Comparison of ENCODE assay signal across 10 mouse cellular contexts in genomic region chrX:73292876-73293275, GRCm38 (mm10). TPM values are rescaled to one million over a fixed set of nuclear protein-coding genes. Genes with fewer than 3 reads are reported as not detected.
A peak's percentile ranks its signal among the peaks of the same experiment; 100 is the strongest.
DNase-seq lines count a peak whose midpoint lies in the region; TF ChIP-seq lines count a peak whose summit lies in the region.
"Not testable (repeated sequence)": the region's sequence is repeated elsewhere in the genome, so short reads cannot be mapped to it uniquely, and the experiment has no call there.
"Had no signal": no experiment of that assay in that cellular context is flagged by ENCODE, and none has a peak within 500 bp of the region (broad histone marks: within the 10 kb centered on the region; RNA-seq: fewer than 3 reads in every experiment).

Xlr5a (minus strand) TSS chrX:73292976.
Xlr5c (minus strand) TSS chrX:73292976.

- TF ChIP-seq POLR2A in testis, adult 2 months (IDR thresholded peaks at IDR 0.05; ENCODE audit: control insufficient read depth, low read depth, low read length): not testable (repeated sequence)

- not testable (repeated sequence) for H3K27ac ChIP-seq in testis, adult 2 months (ENCODE audit: control insufficient read depth, insufficient read depth, low read depth, low read length)

- H3K4me3 ChIP-seq in testis, adult 2 months (ENCODE audit: control insufficient read depth, low read depth, low read length): peak within 1 kb of the TSS; percentile 18; the same call in 1 of the 2 replicates

- H3K4me1 ChIP-seq in testis, adult 2 months (ENCODE audit: control insufficient read depth, insufficient read depth, low read length): not testable (repeated sequence)

- not testable (repeated sequence) for H3K36me3 ChIP-seq in testis, adult 2 months (ENCODE audit: control insufficient read depth, insufficient read depth, low read length)

- TF ChIP-seq CTCF in testis, adult 2 months (IDR thresholded peaks at IDR 0.05; ENCODE audit: control insufficient read depth, insufficient read depth, insufficient replicate concordance, low read depth, low read length): not testable (repeated sequence)

- peak; percentile 55 for DNase-seq in testis, postnatal 14 days (ENCODE audit: low spot score)

- not testable (repeated sequence) for H3K27me3 ChIP-seq in testis, adult 2 months (ENCODE audit: control insufficient read depth, insufficient read depth, low read length)

RNA-seq across cellular contexts. Expression of gene Xlr5a, which starts in this region (rescaled TPM):
- polyA plus RNA-seq in testis, adult 2 months (2012; rRNA removed): 0.71 and 1.1 TPM in 2 replicates
- polyA plus RNA-seq: activated CD4-positive, CD25-positive, alpha-beta regulatory T cell, adult 4 months; adrenal gland, adult 2 months; brain, embryonic 14.5 days; C2C12; CD4-positive, CD25-positive, alpha-beta regulatory T cell, adult 4 months; cerebellum, adult 2 months; G1E; Patski had no signal

RNA-seq across cellular contexts. Expression of gene Xlr5c, which starts in this region (rescaled TPM):
- polyA plus RNA-seq in testis, adult 2 months (2012; rRNA removed): 0.99 and 1.1 TPM in 2 replicates
- polyA plus RNA-seq: activated CD4-positive, CD25-positive, alpha-beta regulatory T cell, adult 4 months; adrenal gland, adult 2 months; brain, embryonic 14.5 days; C2C12; cerebellum, adult 2 months; G1E; Patski had no signal
